Mouse (Mus musculus) C2C12 (cell line): ENCODE results near the gene Borcs8.

Experiments used
- CEBPB ChIP-seq: IDR thresholded peaks from one replicate; pipeline ENCODE4 v1.6.1; 2011; ENCODE audit warnings: low read depth, mild to moderate bottlenecking, control low read depth, moderate library complexity
- CTCF ChIP-seq: IDR thresholded peaks from one replicate; pipeline ENCODE4 v1.5.1; 2011; ENCODE audit not compliant: control insufficient read depth, insufficient read depth, insufficient read length
- FOSL1 ChIP-seq: IDR thresholded peaks from one replicate; pipeline ENCODE4 v1.8.0; 2011; ENCODE audit warnings: mild to moderate bottlenecking, low read length; ENCODE audit not compliant: poor library complexity, insufficient read depth, severe bottlenecking
- MAX ChIP-seq: IDR thresholded peaks from one replicate; pipeline ENCODE4 v1.6.1; 2011; ENCODE audit warnings: mild to moderate bottlenecking, control low read depth
- MYOD1 ChIP-seq: IDR thresholded peaks from one replicate; pipeline ENCODE4 v1.6.1; 2011; ENCODE audit warnings: low read depth; ENCODE audit not compliant: control insufficient read depth, insufficient read length
- MYOG ChIP-seq: IDR thresholded peaks from one replicate; pipeline ENCODE4 v1.6.1; 2011; ENCODE audit not compliant: control insufficient read depth, insufficient read length; ENCODE audit errors: extremely low read depth
- USF1 ChIP-seq: IDR thresholded peaks from one replicate; pipeline ENCODE4 v1.6.1; 2011; ENCODE audit warnings: low read depth, mild to moderate bottlenecking, control low read depth, moderate library complexity

GRCm38 (mm10) chr8:70147678-70148607 lies 8.6 kb downstream of the Borcs8 start:
- no peak for TF ChIP-seq CTCF
- no peak for TF ChIP-seq USF1
- TF ChIP-seq MYOG, result no peak
- no peak for TF ChIP-seq MAX
- no peak for TF ChIP-seq CEBPB
- TF ChIP-seq FOSL1, result no peak
- TF ChIP-seq MYOD1, result no peak
